Mouse (Mus musculus): ENCODE data around the gene Adrm1. TPM values are rescaled to one million over a fixed set of nuclear protein-coding genes. Genes with fewer than 3 reads are reported as not detected.
A peak's percentile ranks its signal among the peaks of the same experiment; 100 is the strongest.

The Adrm1 gene
- polyA plus RNA-seq, 1 experiment from 2014 or later: 150 TPM

DNA sequence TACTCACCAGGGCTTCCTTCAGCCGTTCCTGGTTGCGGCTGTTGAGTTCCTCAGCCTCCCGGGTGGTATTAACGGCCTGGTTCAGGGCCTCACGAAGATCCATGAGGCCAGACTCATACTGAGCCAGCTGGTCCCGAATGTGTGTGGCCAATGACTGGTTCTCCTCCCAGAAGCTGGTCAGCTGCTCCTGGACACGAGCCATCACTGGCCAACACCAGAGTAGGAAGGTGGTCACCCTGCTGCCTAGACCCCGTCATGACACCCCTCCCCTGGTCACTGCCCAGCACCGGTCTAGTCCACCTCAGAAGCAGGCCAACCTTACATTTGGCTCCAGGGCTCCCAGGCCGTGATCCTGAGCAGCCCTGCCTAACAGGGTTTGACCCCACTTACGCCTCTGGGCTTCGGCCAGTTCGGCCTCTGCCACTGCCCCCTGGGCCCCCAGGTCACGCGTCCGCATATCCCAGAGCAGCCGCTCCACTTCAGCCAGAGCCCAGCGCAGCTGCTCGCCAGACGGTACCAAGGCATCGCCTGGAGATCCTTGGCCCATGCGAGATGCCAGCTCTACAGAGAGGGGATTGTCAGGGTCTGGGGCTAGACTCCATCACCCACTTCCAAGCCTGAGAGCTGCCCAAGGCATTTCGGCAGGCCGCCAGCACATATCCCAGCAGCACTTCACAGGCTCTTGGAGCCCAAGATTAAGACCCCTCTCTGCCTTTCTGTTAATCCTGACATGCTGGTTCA is 12.9 kb downstream of the Adrm1 start:
- Histone ChIP-seq H3K4me1 (replicated peaks) (no peaks in the 10 kb centered on the region), H3K4me2 (no peak overlapping the region), H3K4me3 (no peak overlapping the region), H3K9me3 (replicated peaks) (no peaks in the 10 kb centered on the region), H3K9ac (no peak overlapping the region), H3K27ac (ENCODE audit: poor library complexity, severe bottlenecking) (no peak overlapping the region), H3K27me3 (replicated peaks) (no peaks in the 10 kb centered on the region), H3K36me3 (peaks cover 77% of the 10 kb centered on the region)
- 89% methylated on average over 24 of the region's 24 CpGs for WGBS
- peak; percentile 51; the same call in 1 of the 2 replicates for ATAC-seq (ENCODE audit: insufficient number of reproducible peaks, low FRiP score)

DNA sequence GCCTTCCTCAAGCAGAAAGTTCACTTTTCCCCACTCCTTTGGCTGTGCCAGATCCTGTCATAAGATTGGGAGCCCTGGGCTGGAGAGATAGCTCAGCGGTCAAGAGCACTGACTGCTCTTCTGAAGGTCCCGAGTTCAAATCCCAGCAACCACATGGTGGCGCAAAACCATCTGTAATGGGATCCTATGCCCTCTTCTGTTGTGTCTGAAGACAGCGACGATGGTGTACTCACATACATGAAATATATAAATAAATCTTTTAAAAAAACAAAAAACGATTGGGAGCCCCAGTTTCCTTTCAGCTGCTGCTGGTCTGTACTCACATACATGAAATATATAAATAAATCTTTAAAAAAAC is 13.4 kb downstream of the Adrm1 start:
- Histone ChIP-seq H3K9me3 (replicated peaks) (no peaks in the 10 kb centered on the region), H3K4me2 (no peak overlapping the region), H3K27ac (ENCODE audit: poor library complexity, severe bottlenecking) (no peak overlapping the region), H3K27me3 (replicated peaks) (no peaks in the 10 kb centered on the region), H3K4me3 (no peak overlapping the region), H3K36me3 (peaks cover 75% of the 10 kb centered on the region), H3K4me1 (replicated peaks) (no peaks in the 10 kb centered on the region), H3K9ac (no peak overlapping the region)
- ATAC-seq (ENCODE audit: insufficient number of reproducible peaks, low FRiP score): no peak
- WGBS: 77% methylated on average over 6 of the region's 6 CpGs

- Histone ChIP-seq H3K27ac (ENCODE audit: poor library complexity, severe bottlenecking) (no peak overlapping the region), H3K4me2 (no peak overlapping the region), H3K4me3 (no peak overlapping the region), H3K36me3 (peaks cover 76% of the 10 kb centered on the region), H3K27me3 (replicated peaks) (no peaks in the 10 kb centered on the region), H3K9me3 (replicated peaks) (no peaks in the 10 kb centered on the region), H3K4me1 (replicated peaks) (no peaks in the 10 kb centered on the region), H3K9ac (no peak overlapping the region)
- 89% methylated on average over 14 of the region's 14 CpGs for WGBS
- no peak for ATAC-seq (ENCODE audit: insufficient number of reproducible peaks, low FRiP score)
These were observed 14.4 kb downstream of the Adrm1 start for GRCm38 (mm10) chr2:180185686-180186085.

GRCm38 (mm10) chr2:180187362-180187761 is 16.1 kb downstream of the Adrm1 start:
- no peak overlapping the region for H3K27ac ChIP-seq (ENCODE audit: poor library complexity, severe bottlenecking)
- H3K36me3 ChIP-seq: peaks cover 79% of the 10 kb centered on the region
- H3K9ac ChIP-seq: no peak overlapping the region
- WGBS: 88% methylated on average over 11 of the region's 11 CpGs
- ATAC-seq (ENCODE audit: insufficient number of reproducible peaks, low FRiP score): no peak
- H3K9me3 ChIP-seq (replicated peaks): no peaks in the 10 kb centered on the region
- H3K4me1 ChIP-seq (replicated peaks): no peaks in the 10 kb centered on the region
- no peaks in the 10 kb centered on the region for H3K27me3 ChIP-seq (replicated peaks)
- no peak overlapping the region for H3K4me3 ChIP-seq
- no peak overlapping the region for H3K4me2 ChIP-seq

GRCm38 (mm10) chr2:180196610-180197322 is 25.5 kb downstream of the Adrm1 start:
- ATAC-seq (ENCODE audit: insufficient number of reproducible peaks, low FRiP score): peak; percentile 54; the same call in 1 of the 2 replicates
- Histone ChIP-seq H3K36me3 (peaks cover 65% of the 10 kb centered on the region), H3K4me3 (no peak overlapping the region), H3K9me3 (replicated peaks) (no peaks in the 10 kb centered on the region), H3K4me2 (no peak overlapping the region), H3K27me3 (replicated peaks) (no peaks in the 10 kb centered on the region), H3K4me1 (replicated peaks) (peaks cover 7% of the 10 kb centered on the region; the same call in 1 of the 2 replicates), H3K27ac (ENCODE audit: poor library complexity, severe bottlenecking) (no peak overlapping the region), H3K9ac (no peak overlapping the region)
- 74% methylated on average over 8 of the region's 12 CpGs for WGBS

DNA sequence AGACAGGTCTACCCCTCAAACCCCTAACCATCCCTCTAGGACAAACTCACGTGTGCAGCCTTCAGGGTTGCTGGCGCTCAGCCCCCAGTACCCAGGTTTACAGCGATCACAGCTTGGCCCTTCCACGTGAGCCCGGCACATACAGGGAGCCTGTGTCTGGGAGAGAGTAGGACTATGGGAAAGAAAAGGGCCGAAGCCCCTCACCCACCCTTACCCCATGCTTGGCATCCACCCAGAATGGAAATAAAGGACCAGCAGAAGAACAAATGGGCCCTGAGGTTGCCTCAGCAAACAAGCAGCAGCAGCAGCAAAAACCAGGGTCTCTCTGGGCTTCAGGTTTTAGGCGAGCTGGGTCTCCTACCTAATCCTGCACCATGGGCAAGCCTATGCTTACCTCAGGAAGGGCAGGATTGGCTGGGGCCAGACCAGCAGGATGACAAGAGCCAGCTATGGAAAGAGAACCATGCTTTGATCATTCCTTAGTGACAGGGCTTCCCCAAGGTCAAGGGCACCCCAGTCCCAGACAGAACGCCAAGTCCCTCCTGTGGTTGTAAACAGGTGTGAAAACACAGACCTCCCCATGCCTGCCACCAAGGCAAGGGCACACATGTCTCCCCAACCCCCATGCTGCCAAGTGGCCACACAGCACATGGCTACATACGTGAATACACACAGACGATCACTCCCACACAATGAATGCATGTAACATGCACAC is 26.2 kb downstream of the Adrm1 start:
- no peak overlapping the region for H3K9ac ChIP-seq
- peaks cover 7% of the 10 kb centered on the region; the same call in 1 of the 2 replicates for H3K4me1 ChIP-seq (replicated peaks)
- no peaks in the 10 kb centered on the region for H3K27me3 ChIP-seq (replicated peaks)
- H3K4me2 ChIP-seq: no peak overlapping the region
- H3K36me3 ChIP-seq: peaks cover 64% of the 10 kb centered on the region
- no peak overlapping the region for H3K27ac ChIP-seq (ENCODE audit: poor library complexity, severe bottlenecking)
- no peak for ATAC-seq (ENCODE audit: insufficient number of reproducible peaks, low FRiP score)
- WGBS: 86% methylated on average over 10 of the region's 10 CpGs
- H3K9me3 ChIP-seq (replicated peaks): no peaks in the 10 kb centered on the region
- H3K4me3 ChIP-seq: no peak overlapping the region

DNA sequence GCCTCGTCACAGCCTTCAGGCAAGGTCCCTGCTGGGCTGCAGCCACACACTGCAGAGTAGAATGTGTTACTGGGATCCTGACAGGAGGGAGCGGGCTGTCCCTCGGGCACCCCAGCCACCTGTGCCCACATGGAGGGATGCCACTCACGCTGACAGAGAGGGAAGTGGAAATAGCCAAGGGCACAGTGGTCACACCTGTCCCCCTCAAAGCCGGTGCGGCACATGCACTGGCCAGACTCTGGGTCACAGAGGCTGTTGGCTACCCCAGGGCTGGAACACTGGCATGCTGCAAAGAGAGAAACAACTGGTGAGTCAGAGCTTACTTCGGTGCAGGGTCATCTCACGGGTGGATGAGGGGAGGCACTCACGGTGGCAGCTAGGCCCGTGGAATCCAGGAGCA is 27.5 kb downstream of the Adrm1 start:
- no peaks in the 10 kb centered on the region for H3K9me3 ChIP-seq (replicated peaks)
- peaks cover 7% of the 10 kb centered on the region; the same call in 1 of the 2 replicates for H3K4me1 ChIP-seq (replicated peaks)
- 87% methylated on average over 10 of the region's 10 CpGs for whole genome bisulfite sequencing
- H3K36me3 ChIP-seq: peaks cover 51% of the 10 kb centered on the region
- no peak overlapping the region for H3K4me2 ChIP-seq
- H3K27ac ChIP-seq (ENCODE audit: poor library complexity, severe bottlenecking): no peak overlapping the region
- H3K27me3 ChIP-seq (replicated peaks): no peaks in the 10 kb centered on the region
- H3K4me3 ChIP-seq: no peak overlapping the region
- ATAC-seq (ENCODE audit: insufficient number of reproducible peaks, low FRiP score): no peak
- no peak overlapping the region for H3K9ac ChIP-seq

GRCm38 (mm10) chr2:180200681-180201080 is 29.4 kb downstream of the Adrm1 start:
- Histone ChIP-seq H3K9ac (no peak overlapping the region), H3K36me3 (peaks cover 42% of the 10 kb centered on the region), H3K9me3 (replicated peaks) (no peaks in the 10 kb centered on the region), H3K4me1 (replicated peaks) (peaks cover 15% of the 10 kb centered on the region; the same call in 1 of the 2 replicates), H3K27ac (ENCODE audit: poor library complexity, severe bottlenecking) (no peak overlapping the region), H3K4me2 (no peak overlapping the region), H3K4me3 (no peak overlapping the region), H3K27me3 (replicated peaks) (no peaks in the 10 kb centered on the region)
- 84% methylated on average over 11 of the region's 11 CpGs for WGBS
- ATAC-seq (ENCODE audit: insufficient number of reproducible peaks, low FRiP score): no peak

- no peak overlapping the region for H3K4me3 ChIP-seq
- 77% methylated on average over 9 of the region's 9 CpGs for WGBS
- H3K36me3 ChIP-seq: peaks cover 37% of the 10 kb centered on the region
- no peaks in the 10 kb centered on the region for H3K27me3 ChIP-seq (replicated peaks)
- ATAC-seq (ENCODE audit: insufficient number of reproducible peaks, low FRiP score): no peak
- H3K4me1 ChIP-seq (replicated peaks): peaks cover 15% of the 10 kb centered on the region; the same call in 1 of the 2 replicates
- H3K4me2 ChIP-seq: no peak overlapping the region
- H3K27ac ChIP-seq (ENCODE audit: poor library complexity, severe bottlenecking): no peak overlapping the region
- H3K9me3 ChIP-seq (replicated peaks): no peaks in the 10 kb centered on the region
- no peak overlapping the region; the same call in 1 of the 2 replicates for H3K9ac ChIP-seq
These were observed 30.0 kb downstream of the Adrm1 start for GRCm38 (mm10) chr2:180201303-180201702.

DNA sequence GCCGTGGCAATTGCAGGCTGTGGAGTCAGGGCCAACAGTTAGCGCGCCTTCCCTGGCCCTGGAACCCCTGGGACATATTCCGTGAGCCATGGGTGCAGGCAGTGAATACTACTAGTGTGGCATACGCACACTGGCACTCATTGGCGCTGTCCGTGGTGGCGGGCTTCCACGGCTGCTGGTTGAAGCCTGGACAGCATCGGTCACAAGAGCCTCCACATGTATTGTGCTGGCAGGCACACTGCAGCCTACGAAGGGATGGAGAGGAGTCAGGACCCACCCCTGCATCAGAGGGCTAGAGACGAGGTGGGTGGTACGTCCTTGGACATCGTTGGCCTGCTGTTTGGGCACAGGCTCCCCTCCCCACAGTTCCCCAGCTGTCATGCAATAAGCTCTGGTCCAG is 31.0 kb downstream of the Adrm1 start:
- Histone ChIP-seq H3K27me3 (replicated peaks) (no peaks in the 10 kb centered on the region), H3K4me3 (no peak overlapping the region), H3K27ac (ENCODE audit: poor library complexity, severe bottlenecking) (no peak overlapping the region), H3K9ac (no peak overlapping the region), H3K4me1 (replicated peaks) (peaks cover 11% of the 10 kb centered on the region; the same call in 1 of the 2 replicates), H3K36me3 (peaks cover 35% of the 10 kb centered on the region), H3K9me3 (replicated peaks) (no peaks in the 10 kb centered on the region), H3K4me2 (no peak overlapping the region)
- 91% methylated on average over 14 of the region's 14 CpGs for WGBS
- no peak for ATAC-seq (ENCODE audit: insufficient number of reproducible peaks, low FRiP score)

DNA sequence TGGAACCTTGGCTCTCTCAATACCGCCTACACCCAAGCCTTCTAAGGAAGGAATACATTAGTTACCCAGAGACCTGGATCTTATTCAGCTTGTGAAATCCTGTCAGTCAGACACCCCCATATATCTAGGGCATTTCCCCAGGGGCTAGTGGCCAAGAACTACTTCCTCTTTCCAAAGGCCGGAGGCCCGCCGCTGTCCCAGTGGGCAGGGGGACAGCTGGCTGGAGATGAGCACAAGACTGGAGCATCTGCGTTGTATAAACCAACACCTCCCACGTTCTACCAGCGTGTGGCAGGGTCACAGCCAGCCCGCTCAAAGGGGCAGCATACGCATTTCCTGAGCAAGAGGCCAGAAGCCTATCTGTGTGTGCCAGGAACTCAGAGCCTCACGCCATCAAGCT is 31.5 kb downstream of the Adrm1 start:
- no peak overlapping the region for H3K27ac ChIP-seq (ENCODE audit: poor library complexity, severe bottlenecking)
- ATAC-seq (ENCODE audit: insufficient number of reproducible peaks, low FRiP score): no peak
- H3K4me2 ChIP-seq: no peak overlapping the region
- no peaks in the 10 kb centered on the region for H3K9me3 ChIP-seq (replicated peaks)
- 72% methylated on average over 10 of the region's 10 CpGs for WGBS
- no peak overlapping the region for H3K4me3 ChIP-seq
- peaks cover 8% of the 10 kb centered on the region; the same call in 1 of the 2 replicates for H3K4me1 ChIP-seq (replicated peaks)
- H3K27me3 ChIP-seq (replicated peaks): no peaks in the 10 kb centered on the region
- peaks cover 34% of the 10 kb centered on the region for H3K36me3 ChIP-seq
- no peak overlapping the region for H3K9ac ChIP-seq
